Mouse (Mus musculus) A20 (cell line): ENCODE data around the gene Tcf7l1.

Source experiments
- DNase-seq: peaks from one replicate; pipeline ENCODE4 v3.0.0-alpha.2; 2011; ENCODE audit warnings: low read depth, low spot score

The Tcf7l1 gene

DNA sequence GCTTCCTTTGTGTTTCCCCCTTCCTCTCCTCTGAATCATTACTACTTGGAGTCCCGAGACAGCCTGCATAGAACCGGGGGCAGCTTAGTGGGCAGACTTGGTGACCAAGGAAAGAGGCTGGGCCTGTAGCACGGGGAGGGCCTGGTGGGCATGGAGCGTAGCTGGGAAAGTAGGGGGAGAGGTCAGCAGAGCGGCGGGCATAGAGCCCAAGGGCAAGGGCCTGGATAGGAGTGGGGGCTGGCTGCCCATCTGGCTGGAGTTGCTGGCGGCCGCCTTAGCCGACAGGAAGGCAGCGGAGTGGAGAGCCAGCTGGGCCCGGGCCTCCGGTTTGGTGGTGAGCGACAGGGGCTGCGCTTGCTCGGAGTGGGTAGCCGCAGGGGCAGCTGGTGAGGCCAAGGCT lies 161.8 kb downstream of the Tcf7l1 start:
- no peak for DNase-seq

DNA sequence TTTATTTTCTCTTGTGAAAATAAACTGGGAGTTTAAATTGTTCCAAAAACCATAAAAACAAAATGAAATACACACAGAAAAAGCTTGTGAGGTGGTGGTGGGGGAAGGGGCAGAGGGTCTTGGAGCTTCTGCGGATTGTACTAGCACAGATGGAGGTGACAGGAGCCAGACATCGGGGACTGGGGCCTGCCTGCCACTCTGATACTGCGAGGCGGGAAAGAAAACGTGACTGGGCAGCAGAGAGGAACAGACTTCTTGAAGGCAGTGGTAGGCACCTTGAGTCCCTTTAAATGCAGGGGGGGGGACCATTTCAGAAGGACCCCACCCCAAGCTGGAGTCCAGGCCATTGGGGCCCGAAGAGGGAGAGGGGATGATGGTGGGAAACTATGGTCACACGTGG lies 162.7 kb downstream of the Tcf7l1 start:
- no peak for DNase-seq

DNA sequence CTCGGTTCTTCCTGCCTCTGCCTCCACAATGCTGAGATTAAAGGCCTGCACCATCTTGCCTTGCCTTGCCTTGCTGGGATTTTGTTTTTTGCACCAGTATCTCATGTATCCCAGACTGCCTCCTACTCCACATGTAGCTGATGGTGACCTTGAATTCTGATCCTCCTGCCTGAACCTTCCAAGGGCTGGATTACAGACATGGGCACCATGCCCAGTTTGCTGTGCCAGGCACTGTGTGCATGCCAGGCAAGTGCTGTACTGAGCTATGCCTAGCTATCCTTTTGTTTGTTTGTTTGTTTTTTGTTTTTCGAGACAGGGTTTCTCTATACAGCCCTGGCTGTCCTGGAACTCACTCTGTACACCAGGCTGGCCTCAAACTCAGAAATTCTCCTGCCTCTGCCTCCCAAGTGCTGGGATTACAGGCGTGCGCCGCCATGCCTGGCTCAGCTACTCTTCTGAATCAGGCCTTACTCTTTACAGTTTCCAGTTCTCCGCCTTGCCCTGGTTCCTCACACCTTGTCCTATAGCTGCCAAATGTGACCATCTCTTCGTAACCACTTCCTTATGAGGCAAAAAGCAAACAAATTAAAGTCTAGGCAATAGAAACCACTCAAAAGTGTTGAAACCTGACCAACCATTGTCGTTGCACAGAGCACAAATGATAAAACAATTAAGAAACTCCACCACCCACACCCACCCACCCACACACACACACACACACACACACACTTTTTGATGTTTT lies 165.2 kb downstream of the Tcf7l1 start:
- no peak for DNase-seq

DNA sequence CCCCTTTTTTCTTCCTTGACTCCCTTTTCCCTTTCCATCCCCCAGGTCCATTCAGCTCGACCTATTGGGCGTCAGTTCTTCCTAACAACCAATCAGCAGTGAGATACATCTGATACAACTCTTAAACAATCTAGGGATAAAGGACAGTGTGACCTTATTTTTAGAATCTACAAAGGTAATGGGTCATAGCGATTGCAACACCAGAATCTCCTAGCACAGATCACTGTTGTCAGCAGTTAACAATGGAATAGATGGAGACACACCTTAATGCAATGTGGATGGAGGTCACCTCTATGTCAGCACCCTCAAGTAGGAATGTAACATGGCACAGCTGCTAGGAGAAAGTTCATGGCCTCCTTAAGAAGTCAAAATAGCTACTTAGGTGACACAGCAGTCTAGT lies 166.1 kb downstream of the Tcf7l1 start:
- no peak for DNase-seq

DNA sequence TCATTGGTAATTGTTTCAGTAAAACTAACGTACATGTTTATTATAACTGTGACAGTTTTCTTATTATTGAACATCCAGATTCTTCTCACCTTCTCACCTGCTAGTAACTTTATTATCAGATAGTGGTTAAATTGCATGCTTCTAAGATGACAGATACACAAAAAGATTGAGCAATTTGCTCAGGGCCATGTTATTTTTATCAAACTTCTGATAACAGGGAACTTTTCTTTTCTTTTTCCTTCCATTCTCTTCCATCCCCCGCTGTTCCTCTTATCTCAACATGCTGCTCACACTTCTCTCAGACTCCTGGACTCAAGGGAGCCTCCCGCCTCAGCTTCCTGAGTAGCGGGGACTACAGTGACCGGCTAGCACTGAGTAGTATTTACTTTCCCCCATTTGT lies 168.1 kb downstream of the Tcf7l1 start:
- DNase-seq = no peak

- no peak for DNase-seq
These were observed 169.1 kb downstream of the Tcf7l1 start for GRCm38 (mm10) chr6:72619734-72620532.

- peak; percentile 90 for DNase-seq
These were observed 172.3 kb downstream of the Tcf7l1 start, which contains the start of gene Tgoln1 for GRCm38 (mm10) chr6:72616643-72617288. Tgoln1 (minus strand) TSS chr6:72617000.

GRCm38 (mm10) chr6:72615561-72616375 lies 173.3 kb downstream of the Tcf7l1 start:
- DNase-seq = peak; percentile 5

GRCm38 (mm10) chr6:72615151-72615550 lies 173.9 kb downstream of the Tcf7l1 start:
- DNase-seq = peak; percentile 2

DNA sequence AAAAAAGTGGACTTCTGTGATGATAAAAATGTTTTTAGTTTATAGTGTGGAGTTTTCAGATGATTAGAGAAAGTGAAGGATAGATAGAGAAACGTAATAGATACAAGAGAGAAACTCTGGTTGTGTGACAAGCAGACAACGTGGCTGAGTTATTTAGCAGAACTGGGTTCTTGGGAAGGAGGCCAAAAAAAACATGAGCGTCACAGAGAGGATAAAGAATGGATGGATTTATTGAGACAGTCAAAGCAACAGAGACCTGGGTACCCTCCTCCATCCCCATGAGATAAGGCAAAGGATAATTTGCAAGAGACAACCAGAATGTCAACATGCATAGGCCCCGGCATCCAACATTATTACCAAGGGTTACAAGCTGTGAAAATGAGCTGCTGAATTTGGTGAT lies 178.8 kb downstream of the Tcf7l1 start:
- no peak for DNase-seq

DNA sequence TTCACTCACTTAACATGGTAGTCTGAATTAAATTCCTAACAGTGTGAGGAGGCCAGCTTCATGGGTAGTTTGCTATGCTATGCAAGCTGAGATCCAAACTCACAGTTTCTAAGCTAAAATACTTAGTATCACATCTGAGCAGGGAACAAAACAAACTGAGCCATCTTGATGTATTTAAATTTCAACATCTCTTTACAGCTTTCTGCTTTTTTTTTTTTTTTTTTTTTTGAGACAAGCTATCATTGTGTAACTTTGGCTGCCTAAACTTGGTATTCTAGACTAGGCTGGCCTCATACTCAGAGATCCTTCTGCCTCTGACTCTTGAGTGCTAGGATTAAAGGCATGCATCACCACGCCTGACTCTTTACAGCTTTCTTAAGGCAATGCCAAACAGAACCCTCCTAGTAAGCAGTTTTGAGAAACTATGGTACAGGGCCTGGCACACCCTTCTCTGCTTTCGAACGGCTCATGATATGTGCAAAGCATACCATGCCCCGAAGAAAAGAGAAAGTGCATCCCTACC lies 180.3 kb downstream of the Tcf7l1 start:
- no peak for DNase-seq

GRCm38 (mm10) chr6:72607676-72608075 lies 181.4 kb downstream of the Tcf7l1 start:
- no peak for DNase-seq

GRCm38 (mm10) chr6:72607060-72607459 lies 182.0 kb downstream of the Tcf7l1 start:
- no peak for DNase-seq

GRCm38 (mm10) chr6:72604066-72604465 lies 185.0 kb downstream of the Tcf7l1 start:
- no peak for DNase-seq

- peak; percentile 67 for DNase-seq
These were observed 187.3 kb downstream of the Tcf7l1 start for GRCm38 (mm10) chr6:72601732-72602131.

- no peak for DNase-seq
These were observed 188.3 kb downstream of the Tcf7l1 start for GRCm38 (mm10) chr6:72600771-72601170.

DNA sequence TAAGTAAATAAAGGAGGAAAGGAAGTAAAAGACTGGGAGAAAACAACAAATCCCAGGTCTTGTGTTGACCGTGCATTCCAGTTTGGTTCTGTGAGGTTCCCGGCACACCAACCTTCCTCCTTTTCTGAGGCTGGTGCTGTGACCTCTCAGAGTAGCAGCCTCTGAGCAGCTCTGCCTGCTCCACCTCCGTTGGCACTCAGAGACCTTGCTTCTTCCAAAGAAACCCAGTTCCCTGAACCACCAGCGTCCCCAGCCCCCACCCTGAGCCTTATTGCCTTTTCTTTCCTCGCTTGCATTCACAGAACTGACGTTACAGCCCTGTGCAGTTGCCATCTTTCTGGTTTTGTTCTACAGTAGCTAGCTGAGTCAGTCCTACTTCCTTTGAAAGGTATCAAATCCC lies 188.8 kb downstream of the Tcf7l1 start:
- no peak for DNase-seq

DNA sequence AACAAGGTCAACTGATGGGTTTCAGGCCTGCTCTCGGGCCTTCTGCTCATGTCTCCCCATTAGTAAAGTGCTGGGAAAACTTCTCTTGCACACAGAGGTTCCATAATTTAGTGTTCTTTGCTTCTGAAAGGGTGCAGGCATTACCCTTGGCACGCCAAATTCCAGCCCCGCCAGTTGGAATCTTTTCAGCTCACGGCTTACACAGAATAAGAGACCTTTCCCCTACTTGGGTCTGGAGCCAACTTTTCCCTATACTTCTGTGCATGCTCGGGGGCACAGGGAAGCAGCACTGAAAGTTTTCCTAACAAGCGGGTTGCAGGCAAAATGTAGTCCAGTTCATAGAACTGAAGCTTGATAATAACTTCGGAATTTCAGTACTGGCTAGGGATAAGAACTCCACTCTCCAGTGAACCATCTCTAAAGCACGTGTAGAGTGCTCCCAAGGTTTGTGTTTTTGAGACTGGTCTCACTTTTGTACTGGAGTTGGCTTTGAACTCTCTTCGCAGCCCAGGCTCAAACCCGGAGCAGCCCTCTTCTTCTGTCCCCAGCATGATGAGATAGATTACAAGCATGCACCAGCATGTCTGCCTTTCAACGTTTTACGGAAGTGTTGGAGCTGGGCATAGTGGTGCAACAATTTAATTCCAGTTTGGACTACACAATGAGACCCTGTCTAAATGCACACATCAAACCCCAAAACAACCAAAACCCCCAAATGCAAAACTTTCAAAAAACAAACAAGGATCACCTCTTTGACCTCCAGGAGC lies 190.1 kb downstream of the Tcf7l1 start:
- DNase-seq = peak; percentile 4

DNA sequence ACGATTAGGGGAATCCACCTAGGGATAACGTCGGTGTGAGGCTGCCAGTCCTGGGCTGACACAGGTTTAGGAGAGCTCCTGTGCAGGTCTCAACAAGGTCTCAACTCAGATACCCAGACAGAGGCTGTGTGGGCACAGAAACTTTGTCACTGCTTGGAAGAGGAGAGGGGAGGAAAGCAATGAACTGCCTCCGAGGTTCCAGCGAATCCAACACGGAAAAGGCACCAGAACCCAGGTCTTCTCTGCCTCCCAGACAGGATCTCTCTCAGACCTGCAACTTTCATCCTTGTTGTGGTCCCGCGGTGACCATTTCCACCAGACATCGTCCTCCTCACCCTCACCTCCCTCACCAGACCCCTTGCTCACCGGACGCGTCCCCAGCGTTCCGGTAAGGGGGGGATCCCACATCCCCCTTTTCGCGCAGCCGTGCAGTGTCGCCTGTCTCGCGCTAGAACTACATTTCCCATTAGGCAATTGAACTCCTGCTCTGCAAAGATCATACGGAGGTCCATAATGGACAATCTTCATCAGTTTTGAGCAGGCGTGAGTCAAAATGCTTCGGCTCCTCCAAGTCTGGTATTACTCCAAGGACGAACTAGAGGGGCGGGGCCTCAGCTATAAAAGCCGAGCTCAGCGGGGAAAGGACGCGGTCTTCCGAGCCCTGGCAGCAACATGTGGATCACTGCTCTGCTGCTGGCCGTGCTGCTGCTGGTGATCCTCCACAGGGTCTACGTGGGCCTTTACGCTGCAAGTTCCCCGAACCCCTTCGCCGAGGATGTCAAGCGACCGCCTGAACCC lies 190.9 kb downstream of the Tcf7l1 start, which contains the start of the genes Elmod3 and Retsat:
Elmod3 (minus strand) TSS at position 458 of the 798 bp plus-strand sequence.
Retsat (plus strand) TSS at position 520 of the 798 bp plus-strand sequence.
- peak; percentile 87 for DNase-seq
